Mouse (Mus musculus) CH12.LX (cell line): ENCODE measurements around the gene Kctd10. TPM values are rescaled to one million over a fixed set of nuclear protein-coding genes. Genes with fewer than 3 reads are reported as not detected.

ENCODE experiments used
- DNase-seq: peaks from one replicate; pipeline ENCODE4 v3.0.0-alpha.2; 2013; ENCODE audit errors: extremely low read depth
- H3K27ac ChIP-seq: 2 replicates; pipeline ENCODE4 v1.5.1; 2012; ENCODE audit warnings: low read depth, mild to moderate bottlenecking, control low read depth, moderate library complexity; ENCODE audit not compliant: insufficient read depth
- H3K27me3 ChIP-seq: replicated peaks from 2 replicates; pipeline ENCODE3; 2012; ENCODE audit warnings: inconsistent platforms
- H3K36me3 ChIP-seq, 2 experiments: replicated peaks in 1 of 2; 2 replicates each; pipeline versions ENCODE3 to v1.6.1; 2012; ENCODE audit warnings: inconsistent platforms in 1 of 2, low read length in 1 of 2, mild to moderate bottlenecking in 1 of 2, mixed read lengths in 1 of 2, moderate library complexity in 1 of 2; ENCODE audit not compliant: control insufficient read depth in 1 of 2, insufficient read depth in 1 of 2
- H3K4me1 ChIP-seq, 2 experiments: 2 replicates each; pipeline ENCODE4 v1.6.1; 2012; ENCODE audit warnings: inconsistent platforms in 1 of 2, moderate library complexity in 1 of 2; ENCODE audit not compliant: insufficient read depth in 2 of 2, control insufficient read depth in 1 of 2
- H3K4me2 ChIP-seq: 2 replicates; pipeline ENCODE4 v1.6.1; 2012; ENCODE audit warnings: low read depth, mild to moderate bottlenecking, control low read depth; ENCODE audit not compliant: poor library complexity, insufficient read depth, severe bottlenecking
- H3K4me3 ChIP-seq, 3 experiments: fragments of 150-350 bp in 1 of 3; sonication (generic) in 1 of 3; replicated peaks in 1 of 3; 2 replicates each; pipeline versions ENCODE3 to v1.5.1; 2011 to 2012; ENCODE audit warnings: low read depth in 2 of 3, low read length in 2 of 3, mild to moderate bottlenecking in 2 of 3, moderate library complexity in 2 of 3, control low read depth in 1 of 3, improper control_type of control experiment in 1 of 3, inconsistent platforms in 1 of 3, mixed read lengths in 1 of 3; ENCODE audit not compliant: poor library complexity in 1 of 3
- H3K79me2 ChIP-seq: replicated peaks from 2 replicates; pipeline ENCODE4 v1.6.1; 2012; ENCODE audit warnings: mild to moderate bottlenecking, moderate library complexity; ENCODE audit not compliant: control insufficient read depth, poor library complexity, insufficient read depth, severe bottlenecking; ENCODE audit errors: extremely low read depth
- H3K9ac ChIP-seq: 2 replicates; pipeline ENCODE4 v1.6.1; 2012; ENCODE audit warnings: low read depth, mild to moderate bottlenecking, control low read depth, moderate library complexity; ENCODE audit not compliant: insufficient read depth
- H3K9me3 ChIP-seq: replicated peaks from 2 replicates; pipeline ENCODE3; 2012; ENCODE audit warnings: low read length, inconsistent platforms, mixed read lengths
- BHLHE40 ChIP-seq: IDR thresholded peaks from 2 replicates; pipeline ENCODE4 v1.6.1; 2011; ENCODE audit warnings: mild to moderate bottlenecking, low read depth, low read length, improper control_type of control experiment
- CHD1 ChIP-seq: IDR thresholded peaks from 2 replicates; pipeline ENCODE4 v1.6.1; 2012; ENCODE audit warnings: low read depth, low read length, improper control_type of control experiment, inconsistent platforms
- CTCF ChIP-seq, 2 experiments: IDR thresholded peaks in 1 of 2; conservative IDR thresholded peaks in 1 of 2; 2 replicates each; pipeline ENCODE4 v1.5.1; 2011 to 2012; ENCODE audit warnings: low read depth in 2 of 2, low read length in 2 of 2, improper control_type of control experiment in 1 of 2, inconsistent platforms in 1 of 2, mild to moderate bottlenecking in 1 of 2, moderate library complexity in 1 of 2
- EP300 ChIP-seq: IDR thresholded peaks from 2 replicates; pipeline ENCODE4 v1.6.1; 2011; ENCODE audit warnings: low read length, improper control_type of control experiment
- IRF4 ChIP-seq: IDR thresholded peaks from 2 replicates; pipeline ENCODE4 v1.6.1; 2014; ENCODE audit warnings: low read depth, mild to moderate bottlenecking, inconsistent platforms, low read length, improper control_type of control experiment
- MEF2A ChIP-seq: IDR thresholded peaks from 2 replicates; pipeline ENCODE4 v1.6.1; 2014; ENCODE audit warnings: low read depth, mild to moderate bottlenecking, inconsistent platforms, low read length, improper control_type of control experiment, borderline replicate concordance
- MXI1 ChIP-seq: IDR thresholded peaks from 2 replicates; pipeline ENCODE4 v1.6.1; 2011; ENCODE audit warnings: mild to moderate bottlenecking, low read depth, low read length, improper control_type of control experiment
- NELFE ChIP-seq: IDR thresholded peaks from 2 replicates; pipeline ENCODE4 v1.6.1; 2011; ENCODE audit warnings: low read depth, low read length, improper control_type of control experiment
- NRF1 ChIP-seq: IDR thresholded peaks from 2 replicates; pipeline ENCODE4 v1.6.1; 2014; ENCODE audit warnings: low read depth, mild to moderate bottlenecking, inconsistent platforms, low read length, improper control_type of control experiment, moderate library complexity
- POLR2A ChIP-seq: IDR thresholded peaks from 2 replicates; pipeline ENCODE4 v1.6.1; 2011; ENCODE audit warnings: low read depth, mild to moderate bottlenecking, improper control_type of control experiment, low read length
- SIN3A ChIP-seq: IDR thresholded peaks from 2 replicates; pipeline ENCODE4 v1.6.1; 2012; ENCODE audit warnings: low read length, improper control_type of control experiment, inconsistent platforms
- SMC3 ChIP-seq: IDR thresholded peaks from 2 replicates; pipeline ENCODE4 v1.6.1; 2011; ENCODE audit warnings: low read depth, low read length, improper control_type of control experiment
- TBP ChIP-seq: conservative IDR thresholded peaks from 2 replicates; pipeline ENCODE4 v1.6.1; 2011; ENCODE audit warnings: low read depth, low read length, improper control_type of control experiment
- TCF12 ChIP-seq: IDR thresholded peaks from 2 replicates; pipeline ENCODE4 v1.6.1; 2014; ENCODE audit warnings: low read depth, mild to moderate bottlenecking, inconsistent platforms, low read length, improper control_type of control experiment
- UBTF ChIP-seq: IDR thresholded peaks from 2 replicates; pipeline ENCODE4 v1.6.1; 2012; ENCODE audit warnings: low read depth, mild to moderate bottlenecking, inconsistent platforms, low read length, improper control_type of control experiment, moderate library complexity
- USF1 ChIP-seq: IDR thresholded peaks from 2 replicates; pipeline ENCODE4 v1.6.1; 2014; ENCODE audit warnings: low read depth, mild to moderate bottlenecking, inconsistent platforms, low read length, improper control_type of control experiment
- USF2 ChIP-seq: conservative IDR thresholded peaks from 2 replicates; pipeline ENCODE4 v1.6.1; 2011; ENCODE audit warnings: low read depth, low read length, improper control_type of control experiment
- ZC3H11A ChIP-seq: IDR thresholded peaks from 2 replicates; pipeline ENCODE4 v1.6.1; 2012; ENCODE audit warnings: low read depth, mild to moderate bottlenecking, inconsistent platforms, low read length, improper control_type of control experiment
- ZKSCAN1 ChIP-seq: IDR thresholded peaks from 2 replicates; pipeline ENCODE4 v1.6.1; 2012; ENCODE audit warnings: low read depth, inconsistent platforms, low read length, improper control_type of control experiment, borderline replicate concordance
- ZNF384 ChIP-seq: IDR thresholded peaks from 2 replicates; pipeline ENCODE4 v1.6.1; 2012; ENCODE audit warnings: low read depth, low read length, improper control_type of control experiment, inconsistent platforms
- dilution Hi-C: fragments of 300-500 bp; cut with MboI; formaldehyde crosslinking; loops from 2 replicates; pipeline ENCODE4 v1.14.3; 2020; ENCODE audit warnings: low sequenced_read_pairs; ENCODE audit not compliant: extremely low pct_unique_long_range_greater_than_20kb, extremely low pct_ligation_motif_present
- in situ Hi-C: fragments of 300-500 bp; cut with MboI; formaldehyde crosslinking; loops from 3 replicates; pipeline ENCODE4 v1.14.3; 2019; ENCODE audit warnings: low sequenced_read_pairs, low pct_ligation_motif_present, low pct_unique_long_range_greater_than_20kb, mixed read lengths
- polyA plus RNA-seq: library from polyadenylated mRNA; unstranded; fragments of >175 nt; gene quantifications from 2 replicates; pipeline ENCODE4 v1.2.1, GENCODE M21; 2012; ENCODE audit warnings: low read depth; ENCODE audit not compliant: insufficient read length
- total RNA-seq, 2 experiments: library from RNA; depleted of rRNA; stranded (reverse); fragments of 300-350 nt in 1 of 2; fragments of >200 nt in 1 of 2; gene quantifications; 2 replicates each; pipeline ENCODE4 v1.2.3; 2012 to 2014

The Kctd10 gene
- total and polyA plus RNA-seq, 3 experiments: 37.5 to 39.5 (median 39.3) TPM

DNA sequence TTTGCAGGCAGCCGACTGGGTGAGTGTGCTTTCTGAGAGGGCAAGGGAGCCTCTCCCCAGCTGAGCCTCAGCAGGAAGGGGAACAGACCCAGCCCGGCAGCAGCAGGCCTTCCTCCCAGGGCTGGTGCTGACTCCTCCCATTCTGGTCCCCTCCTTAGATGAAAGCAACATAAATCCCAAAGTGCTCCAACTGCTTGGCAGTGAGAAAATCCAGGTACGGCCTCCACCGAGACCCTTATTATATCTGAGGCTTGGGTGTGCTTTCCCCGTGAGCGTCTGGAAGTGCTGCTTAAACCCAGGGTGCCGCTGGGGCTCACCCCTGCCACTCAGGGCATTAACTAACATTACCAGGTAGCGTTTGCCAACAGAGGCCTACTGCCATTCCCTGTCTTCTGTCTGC lies 20.7 kb downstream of the Kctd10 start:
- H3K4me3 ChIP-seq: no peak overlapping the region
- no peak overlapping the region for H3K9ac ChIP-seq
- no peaks in the 10 kb centered on the region for H3K9me3 ChIP-seq
- in situ Hi-C loops: no loop called here
- DNase-seq: no peak
- H3K27ac ChIP-seq: no peak overlapping the region
- H3K36me3 ChIP-seq: peaks cover 12 to 89% of the 10 kb centered on the region in 2 experiments
- no peak for TF ChIP-seq TBP
- TF ChIP-seq POLR2A: no peak
- no peak for TF ChIP-seq SMC3
- TF ChIP-seq MEF2A: no peak
- TF ChIP-seq MXI1: no peak
- no peak for TF ChIP-seq SIN3A
- no peak for TF ChIP-seq ZC3H11A
- no peak for TF ChIP-seq TCF12
- TF ChIP-seq NRF1: no peak
- TF ChIP-seq UBTF: no peak
- TF ChIP-seq ZNF384: no peak
- TF ChIP-seq EP300: no peak
- TF ChIP-seq IRF4: no peak
- no peak for TF ChIP-seq CTCF (conservative IDR thresholded peaks at IDR 0.05 in 1 of 2, IDR thresholded peaks at IDR 0.05 in 1 of 2; ENCODE audit: low read depth in 2 of 2, low read length in 2 of 2)
- no peak for TF ChIP-seq NELFE
- no peak for TF ChIP-seq USF2
- TF ChIP-seq BHLHE40: no peak
- H3K4me1 ChIP-seq: no peaks in the 10 kb centered on the region
- dilution Hi-C loops: no loop called here
- no peaks in the 10 kb centered on the region for H3K79me2 ChIP-seq
- H3K4me2 ChIP-seq: no peak overlapping the region
- H3K27me3 ChIP-seq: no peaks in the 10 kb centered on the region

DNA sequence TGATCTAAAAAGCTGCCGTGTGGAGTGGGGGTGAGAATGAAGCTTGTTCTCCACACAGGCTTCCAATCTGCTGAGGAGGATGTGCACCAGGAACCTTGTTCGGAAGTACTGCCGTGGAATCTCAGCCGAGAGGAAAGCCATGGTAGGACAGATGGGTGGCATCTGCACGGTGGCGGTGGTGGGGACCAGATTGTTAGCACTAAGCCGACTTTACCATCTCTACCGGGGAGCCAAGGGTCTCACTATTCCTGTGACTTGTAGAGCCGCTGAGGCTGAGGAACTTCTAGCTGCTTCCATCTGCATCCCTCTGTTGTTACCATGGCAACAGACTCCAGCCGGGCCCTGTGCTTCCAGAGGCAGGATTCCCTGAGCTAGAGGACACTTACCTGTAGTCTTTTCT lies 21.5 kb downstream of the Kctd10 start:
- Histone ChIP-seq H3K4me1 (no peaks in the 10 kb centered on the region), H3K79me2 (no peaks in the 10 kb centered on the region), H3K4me2 (no peak overlapping the region), H3K9me3 (no peaks in the 10 kb centered on the region), H3K27ac (no peak overlapping the region), H3K36me3 (peaks cover 10 to 89% of the 10 kb centered on the region in 2 experiments), H3K27me3 (no peaks in the 10 kb centered on the region), H3K4me3 (no peak overlapping the region), H3K9ac (no peak overlapping the region)
- no peak for DNase-seq
- in situ Hi-C loops (no loop called here), dilution Hi-C loops (no loop called here)
- TF ChIP-seq NELFE (no peak), ZKSCAN1 (no peak), ZNF384 (no peak), USF1 (no peak), CHD1 (no peak), MEF2A (no peak)
